Mouse (Mus musculus): ENCODE data around the gene Wnt8b.

Gene Wnt8b

DNA sequence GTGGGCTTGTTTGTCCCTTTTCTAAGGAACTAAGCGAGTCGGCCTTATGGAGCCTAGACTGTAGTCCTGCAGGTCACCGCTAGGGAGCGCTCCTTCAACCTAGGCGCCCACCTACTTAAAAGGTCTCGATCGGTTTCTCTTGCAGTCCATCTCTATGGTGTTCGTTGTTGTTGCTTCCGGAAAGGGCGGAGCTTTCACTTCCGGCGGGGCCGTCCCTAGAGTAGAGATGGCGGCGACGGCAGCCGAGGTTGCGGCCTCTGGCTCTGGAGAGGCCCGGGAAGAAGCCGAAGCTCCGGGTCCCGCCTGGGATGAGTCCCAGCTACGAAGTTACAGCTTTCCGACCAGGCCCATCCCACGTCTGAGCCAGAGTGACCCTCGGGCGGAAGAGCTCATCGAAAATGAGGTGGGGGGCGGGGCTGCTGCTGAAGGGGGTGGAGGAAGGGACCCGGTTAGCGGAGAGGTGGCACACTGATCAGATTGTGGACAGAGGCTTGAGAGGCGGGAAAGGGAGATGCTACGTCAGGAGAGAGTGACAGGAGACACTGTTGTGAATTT is 69.5 kb downstream of the Wnt8b start, which contains the start of gene Hif1an:
TSS of gene Hif1an (plus strand) at position 199 of the 555 bp plus-strand sequence.
- DNase-seq (ENCODE audit: low spot score) = peak; percentile 98

Measured in layer of hippocampus, adult 9-10 months (tissue).